Mouse (Mus musculus) brain, embryonic 18.5 days (tissue): ENCODE results near the gene Pax7.

Experiments
- DNase-seq: peaks from one replicate; pipeline ENCODE4 v3.0.0-alpha.2; 2012; ENCODE audit warnings: low read depth, low spot score

Pax7 gene

GRCm38 (mm10) chr4:139811475-139811874, 21.9 kb downstream of the Pax7 start:
- DNase-seq = no peak

- DNase-seq = no peak
Measured at GRCm38 (mm10) chr4:139810762-139811438, 22.4 kb downstream of the Pax7 start.

GRCm38 (mm10) chr4:139809381-139809820, 23.9 kb downstream of the Pax7 start:
- DNase-seq = no peak

- no peak for DNase-seq
Measured at GRCm38 (mm10) chr4:139807820-139808219, 25.5 kb downstream of the Pax7 start.

- DNase-seq = no peak
Measured at GRCm38 (mm10) chr4:139807191-139807808, 26.0 kb downstream of the Pax7 start.

GRCm38 (mm10) chr4:139804896-139805295, 28.4 kb downstream of the Pax7 start:
- no peak for DNase-seq

- no peak for DNase-seq
Measured at GRCm38 (mm10) chr4:139803981-139804380, 29.3 kb downstream of the Pax7 start.

GRCm38 (mm10) chr4:139799436-139800100, 33.8 kb downstream of the Pax7 start:
- no peak for DNase-seq

GRCm38 (mm10) chr4:139797344-139797743, 36.0 kb downstream of the Pax7 start:
- no peak for DNase-seq

GRCm38 (mm10) chr4:139796115-139796514, 37.2 kb downstream of the Pax7 start:
- DNase-seq = no peak

GRCm38 (mm10) chr4:139791168-139791567, 42.2 kb downstream of the Pax7 start:
- no peak for DNase-seq

- no peak for DNase-seq
Measured at GRCm38 (mm10) chr4:139789772-139790171, 43.6 kb downstream of the Pax7 start.

GRCm38 (mm10) chr4:139782926-139783467, 50.3 kb downstream of the Pax7 start:
- DNase-seq = no peak

GRCm38 (mm10) chr4:139771125-139771631, 62.1 kb downstream of the Pax7 start:
- no peak for DNase-seq

- no peak for DNase-seq
Measured at GRCm38 (mm10) chr4:139767823-139768222, 65.5 kb downstream of the Pax7 start.

- DNase-seq = no peak
Measured at GRCm38 (mm10) chr4:139767115-139767718, 66.1 kb downstream of the Pax7 start.

- DNase-seq = no peak
Measured at GRCm38 (mm10) chr4:139761911-139762310, 71.4 kb downstream of the Pax7 start.

GRCm38 (mm10) chr4:139760736-139761135, 72.6 kb downstream of the Pax7 start:
- no peak for DNase-seq

GRCm38 (mm10) chr4:139758512-139759340, 74.6 kb downstream of the Pax7 start:
- no peak for DNase-seq

- no peak for DNase-seq
Measured at GRCm38 (mm10) chr4:139756931-139757330, 76.4 kb downstream of the Pax7 start.

- DNase-seq = no peak
Measured at GRCm38 (mm10) chr4:139754148-139754710, 79.1 kb downstream of the Pax7 start.
